Mouse (Mus musculus) left cerebral cortex, postnatal 36 days (tissue): ENCODE results near the gene Nceh1. TPM values are rescaled to one million over a fixed set of nuclear protein-coding genes. Genes with fewer than 3 reads are reported as not detected.
A peak's percentile ranks its signal among the peaks of the same experiment; 100 is the strongest.

ENCODE experiments used
- DNase-seq, 2 experiments: peaks; one replicate each; pipeline ENCODE4 v3.0.0; 2021 to 2022; ENCODE audit warnings: low spot score in 2 of 2, mixed read lengths in 1 of 2
- intact Hi-C: fragments of 180-260 bp; cut with DNase I; formaldehyde crosslinking; loops from one replicate; pipeline ENCODE4 v1.15.1; 2025
- total RNA-seq, 2 experiments: library from RNA; stranded (reverse); gene quantifications; 2 replicates each; pipeline ENCODE4 v1.2.3; 2021

The Nceh1 gene
- total RNA-seq, 2 experiments from 2014 or later, result 111 to 126 TPM

- intact Hi-C loops, result no loop called here
Observed at GRCm38 (mm10) chr3:27189320-27190261, 6.8 kb downstream of the Nceh1 start.

DNA sequence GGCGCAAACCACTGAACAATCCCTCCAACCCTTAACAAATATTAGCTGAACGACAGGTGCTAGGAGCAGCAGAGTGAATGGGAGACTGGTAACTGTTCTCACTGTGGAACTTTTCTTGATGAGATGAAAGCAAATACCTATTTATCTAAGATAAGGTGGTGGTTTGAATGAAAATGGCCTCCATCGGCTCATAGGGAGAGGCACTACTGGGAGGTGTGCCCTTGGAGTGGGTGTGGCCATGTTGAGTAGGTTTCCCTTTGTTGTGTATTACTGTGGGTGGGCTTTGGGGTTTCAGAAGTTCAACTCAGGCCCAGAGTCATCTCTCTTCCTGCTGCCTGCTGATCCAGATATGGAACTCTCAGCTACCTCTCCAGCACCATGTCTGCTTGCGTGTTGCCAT lies 8.1 kb downstream of the Nceh1 start:
- intact Hi-C loops, result no loop called here

More at GRCm38 (mm10) chr3:27189320-27190261, 6.8 kb downstream of the Nceh1 start:
- DNase-seq, result peak; percentile 80 to 85

GRCm38 (mm10) chr3:27191856-27192255 lies 9.1 kb downstream of the Nceh1 start:
- no peak for DNase-seq
- intact Hi-C loops, result no loop called here

More for the DNA sequence above, 8.1 kb downstream of the Nceh1 start:
- no peak for DNase-seq

DNA sequence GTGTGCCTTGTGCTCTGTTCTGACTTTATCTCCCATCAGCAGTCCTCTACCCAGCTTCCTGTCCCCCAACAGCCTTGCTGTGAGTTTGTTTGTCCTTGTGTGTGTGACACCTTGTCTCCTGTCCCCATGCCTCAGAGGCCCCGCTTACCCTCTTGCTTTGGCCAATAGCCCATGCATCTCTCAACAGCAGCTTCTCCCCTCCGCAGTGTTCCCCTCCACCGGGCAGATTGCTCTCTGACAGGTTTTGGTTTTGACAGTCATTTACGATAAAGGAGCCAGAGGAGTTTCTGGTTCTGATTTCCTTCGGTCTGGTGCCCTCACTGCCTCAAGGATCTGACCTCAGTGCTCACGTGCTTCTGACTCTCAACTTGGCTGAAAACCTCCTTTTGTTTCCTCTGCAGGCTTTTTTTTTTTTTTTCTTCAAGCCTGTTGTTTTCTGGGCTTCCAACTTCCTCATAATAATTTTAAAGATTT lies 11.1 kb downstream of the Nceh1 start:
- intact Hi-C loops, result no loop called here
- DNase-seq, result no peak

DNA sequence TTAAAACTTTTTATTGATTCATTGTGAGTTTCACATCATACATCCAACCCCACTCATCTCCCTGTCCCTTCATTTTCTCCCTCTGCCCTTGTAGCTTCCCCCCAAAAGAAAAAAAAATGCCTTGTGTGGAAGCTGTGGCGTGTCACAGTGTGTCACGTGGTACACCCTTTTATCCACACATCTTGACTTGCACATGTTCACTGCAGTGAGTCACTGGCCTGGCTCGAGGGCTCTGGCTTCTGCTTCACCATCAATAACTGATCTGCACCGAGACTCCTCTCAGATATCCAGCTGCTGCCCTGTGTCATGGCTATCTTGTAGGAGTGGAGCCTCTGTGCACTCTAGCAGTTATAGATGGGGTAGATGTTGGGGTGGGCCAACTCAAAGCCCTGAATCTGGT lies 12.4 kb downstream of the Nceh1 start:
- intact Hi-C loops, result no loop called here

GRCm38 (mm10) chr3:27195573-27196227 lies 12.9 kb downstream of the Nceh1 start:
- DNase-seq, result no peak
- intact Hi-C loops, result no loop called here

More for the DNA sequence above, 12.4 kb downstream of the Nceh1 start:
- DNase-seq, result no peak

DNA sequence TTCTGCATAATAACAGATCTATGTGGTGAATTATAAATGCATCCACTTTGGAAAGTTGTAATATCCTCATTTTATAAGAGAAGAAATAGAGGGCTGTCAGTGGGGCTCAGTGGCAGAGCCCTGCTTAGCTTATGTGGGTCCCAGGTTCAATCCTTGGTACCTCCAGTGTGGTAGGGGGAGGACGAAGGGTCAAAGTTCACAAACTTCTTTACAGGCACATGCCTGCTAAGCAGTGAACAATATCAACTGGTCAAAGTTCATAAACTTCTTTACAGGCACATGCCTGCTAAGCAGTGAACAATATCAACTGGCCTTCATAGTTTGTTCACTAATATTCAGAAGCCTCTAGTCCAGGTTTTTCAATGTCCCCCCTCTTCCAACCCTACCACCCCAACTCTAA lies 13.8 kb downstream of the Nceh1 start:
- intact Hi-C loops, result no loop called here
- DNase-seq, result no peak

- DNase-seq, result no peak
- intact Hi-C loops, result no loop called here
Observed at GRCm38 (mm10) chr3:27197816-27198215, 15.1 kb downstream of the Nceh1 start.

GRCm38 (mm10) chr3:27199120-27199519 lies 16.4 kb downstream of the Nceh1 start:
- DNase-seq, result no peak
- intact Hi-C loops, result no loop called here

- intact Hi-C loops, result no loop called here
- DNase-seq, result no peak
Observed at GRCm38 (mm10) chr3:27201728-27202411, 19.1 kb downstream of the Nceh1 start.

DNA sequence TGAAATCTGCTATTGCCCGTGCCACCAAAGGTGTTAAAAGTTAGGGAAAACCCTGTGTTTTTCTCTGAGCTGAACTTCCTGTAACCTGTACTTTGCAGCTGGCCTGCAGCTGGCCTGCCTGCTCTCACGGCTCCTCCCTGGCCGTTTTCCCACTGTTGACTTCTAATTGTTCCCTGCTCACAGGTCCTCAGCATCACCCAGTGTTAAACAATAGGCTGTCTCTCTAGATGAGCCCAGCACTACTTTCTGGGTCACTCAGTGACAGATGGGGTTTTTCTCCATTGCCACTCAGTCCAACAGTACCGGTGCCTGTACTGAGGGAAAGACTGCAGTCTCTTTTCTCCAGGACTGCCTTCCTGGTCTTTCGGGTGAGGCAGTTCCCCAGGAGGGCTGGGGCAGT lies 22.3 kb downstream of the Nceh1 start:
- DNase-seq, result no peak
- intact Hi-C loops, result no loop called here

DNA sequence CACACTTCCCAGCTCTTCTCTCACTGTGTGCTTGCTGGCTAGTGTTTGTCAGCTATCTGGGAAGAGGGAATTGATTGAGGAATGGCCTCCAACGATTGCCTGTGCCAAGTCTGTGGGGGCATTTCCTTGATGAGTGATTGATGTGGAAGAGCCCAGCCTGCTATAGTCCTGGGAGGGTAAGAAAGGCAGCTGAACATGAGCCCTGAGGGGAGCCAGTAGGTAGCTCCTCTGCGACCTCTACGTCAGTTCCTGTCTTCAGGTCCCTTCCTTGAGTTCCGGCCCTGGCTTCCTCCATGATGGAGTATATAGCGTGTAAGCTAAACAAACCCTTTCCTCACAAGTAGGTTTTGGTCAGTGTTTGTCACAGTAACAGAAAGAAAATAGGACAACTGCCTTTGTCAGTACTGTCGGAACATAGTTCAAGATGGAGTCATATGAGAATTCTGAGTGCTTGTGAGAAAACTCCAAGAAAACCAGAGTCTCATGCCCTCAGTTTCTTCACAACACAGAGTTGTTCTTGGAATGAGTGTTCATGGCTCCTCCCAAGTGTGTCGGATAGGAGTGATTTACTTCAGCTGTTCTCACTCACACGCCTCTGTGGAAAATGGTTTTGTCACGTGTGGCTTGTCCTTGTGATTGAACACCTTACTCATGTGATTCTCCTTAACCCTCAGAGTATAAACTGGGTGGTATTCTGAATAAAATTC lies 22.9 kb downstream of the Nceh1 start:
- no peak for DNase-seq
- intact Hi-C loops, result no loop called here

GRCm38 (mm10) chr3:27206221-27206560 lies 23.4 kb downstream of the Nceh1 start:
- intact Hi-C loops, result no loop called here

DNA sequence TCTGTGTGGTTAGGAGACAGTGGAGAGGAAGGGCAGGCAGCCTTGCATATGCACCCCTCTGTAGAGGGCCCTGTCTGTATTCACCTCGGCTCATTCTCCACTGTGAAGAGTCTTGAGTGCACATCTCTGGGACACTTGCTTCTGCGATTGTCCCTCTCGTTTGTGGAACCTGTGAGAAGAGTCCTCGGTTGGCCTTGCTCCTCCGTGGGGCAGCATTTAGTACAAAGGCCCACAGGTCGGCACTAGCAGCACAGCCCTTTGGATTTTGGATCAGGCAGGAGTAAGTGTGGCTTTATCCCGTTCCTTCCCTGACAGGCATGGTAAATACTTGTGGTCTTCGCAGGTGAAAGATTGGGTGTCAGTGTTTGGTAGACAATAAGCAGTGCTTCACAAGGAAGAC lies 23.8 kb downstream of the Nceh1 start:
- intact Hi-C loops, result no loop called here
- DNase-seq, result no peak

More at GRCm38 (mm10) chr3:27206221-27206560, 23.4 kb downstream of the Nceh1 start:
- DNase-seq, result no peak

GRCm38 (mm10) chr3:27209707-27210106 lies 26.9 kb downstream of the Nceh1 start:
- DNase-seq, result peak; percentile 47
- intact Hi-C loops, result no loop called here

- DNase-seq, result no peak
- intact Hi-C loops, result no loop called here
Observed at GRCm38 (mm10) chr3:27210271-27210670, 27.5 kb downstream of the Nceh1 start.

DNA sequence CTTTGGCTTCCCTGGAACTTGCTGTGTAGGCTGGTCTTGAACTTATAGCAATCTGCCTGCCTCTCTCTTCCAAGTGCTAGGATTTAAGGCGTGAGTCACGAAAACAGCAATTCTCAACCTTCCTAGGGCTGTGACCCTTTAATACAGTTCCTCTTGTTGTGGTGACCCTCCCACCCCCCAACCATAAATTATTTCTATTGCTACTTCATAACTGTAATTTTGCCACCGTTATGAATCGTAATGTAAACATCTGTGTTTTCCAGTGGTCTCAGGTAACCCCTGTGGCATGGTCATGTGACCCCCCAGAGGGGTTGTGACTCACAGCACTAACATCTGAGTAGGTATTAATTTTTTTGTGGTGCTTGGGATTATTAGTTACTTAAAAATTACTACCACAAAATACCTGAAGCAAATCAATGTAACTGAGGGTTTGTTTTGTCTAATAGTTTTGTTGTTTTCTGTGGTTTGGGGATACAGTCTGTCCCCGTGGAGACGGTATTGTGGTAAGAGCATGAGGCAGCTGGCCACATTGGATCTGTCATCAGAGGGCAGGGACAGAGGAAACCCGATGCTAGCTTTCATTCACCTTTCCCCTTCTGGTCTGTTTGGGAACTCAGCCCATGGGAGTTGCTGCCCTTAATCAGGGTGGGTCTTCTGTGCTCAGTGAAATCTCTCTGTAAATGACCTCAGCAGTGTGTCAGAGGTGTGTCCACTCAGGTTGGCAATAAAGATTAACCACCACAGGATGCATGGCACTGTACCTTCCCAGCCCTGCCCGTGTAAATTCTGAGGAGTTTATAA lies 31.5 kb downstream of the Nceh1 start:
- intact Hi-C loops, result no loop called here
- no peak for DNase-seq

GRCm38 (mm10) chr3:27217331-27217730 lies 34.6 kb downstream of the Nceh1 start:
- no peak for DNase-seq
- intact Hi-C loops, result no loop called here

DNA sequence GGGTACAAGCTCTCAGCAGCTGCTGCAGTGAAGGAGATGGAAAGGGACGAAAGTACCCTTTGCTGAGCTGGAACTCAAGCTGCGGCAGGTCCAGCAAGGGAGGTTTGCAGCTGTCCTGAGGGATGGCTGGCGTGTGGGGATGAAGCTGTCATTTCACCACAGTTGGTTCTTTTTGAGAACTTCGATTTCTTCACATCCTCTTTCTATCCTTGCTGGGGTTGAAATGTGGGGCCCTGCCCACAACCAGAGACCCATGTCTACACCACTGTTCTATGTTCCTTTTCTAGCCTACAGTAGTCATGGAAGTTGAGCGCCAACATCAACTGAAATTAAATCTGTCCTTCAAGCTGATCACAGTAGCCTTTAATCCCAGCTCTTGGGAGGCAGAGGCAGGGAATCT lies 35.8 kb downstream of the Nceh1 start:
- DNase-seq, result no peak
- intact Hi-C loops, result no loop called here
